Mouse (Mus musculus) hematopoietic stem cell, adult 5-6 weeks (primary cell): Measurements from ENCODE around the gene Ankmy1. TPM values are rescaled to one million over a fixed set of nuclear protein-coding genes. Genes with fewer than 3 reads are reported as not detected.

ENCODE experiments used
- ATAC-seq, 2 experiments: fragments of 125-278 bp in 1 of 2; replicated peaks in 1 of 2; 2 replicates each; pipeline ENCODE4 v1.8.0; 2016 to 2017; ENCODE audit warnings: inconsistent platforms in 2 of 2, mild to moderate bottlenecking in 2 of 2, moderate number of reproducible peaks in 2 of 2, low read depth in 1 of 2, moderate TSS enrichment in 1 of 2; ENCODE audit not compliant: low FRiP score in 2 of 2, poor library complexity in 2 of 2, severe bottlenecking in 2 of 2, insufficient read depth in 1 of 2, low TSS enrichment in 1 of 2
- total RNA-seq: library from RNA; stranded (forward); fragments of 172-1452, 232-1000 nt; gene quantifications from 2 replicates; pipeline ENCODE4 v1.2.3, GENCODE M21; 2017

Ankmy1 gene
- total RNA-seq, 1 experiment from 2014 or later = not detected

DNA sequence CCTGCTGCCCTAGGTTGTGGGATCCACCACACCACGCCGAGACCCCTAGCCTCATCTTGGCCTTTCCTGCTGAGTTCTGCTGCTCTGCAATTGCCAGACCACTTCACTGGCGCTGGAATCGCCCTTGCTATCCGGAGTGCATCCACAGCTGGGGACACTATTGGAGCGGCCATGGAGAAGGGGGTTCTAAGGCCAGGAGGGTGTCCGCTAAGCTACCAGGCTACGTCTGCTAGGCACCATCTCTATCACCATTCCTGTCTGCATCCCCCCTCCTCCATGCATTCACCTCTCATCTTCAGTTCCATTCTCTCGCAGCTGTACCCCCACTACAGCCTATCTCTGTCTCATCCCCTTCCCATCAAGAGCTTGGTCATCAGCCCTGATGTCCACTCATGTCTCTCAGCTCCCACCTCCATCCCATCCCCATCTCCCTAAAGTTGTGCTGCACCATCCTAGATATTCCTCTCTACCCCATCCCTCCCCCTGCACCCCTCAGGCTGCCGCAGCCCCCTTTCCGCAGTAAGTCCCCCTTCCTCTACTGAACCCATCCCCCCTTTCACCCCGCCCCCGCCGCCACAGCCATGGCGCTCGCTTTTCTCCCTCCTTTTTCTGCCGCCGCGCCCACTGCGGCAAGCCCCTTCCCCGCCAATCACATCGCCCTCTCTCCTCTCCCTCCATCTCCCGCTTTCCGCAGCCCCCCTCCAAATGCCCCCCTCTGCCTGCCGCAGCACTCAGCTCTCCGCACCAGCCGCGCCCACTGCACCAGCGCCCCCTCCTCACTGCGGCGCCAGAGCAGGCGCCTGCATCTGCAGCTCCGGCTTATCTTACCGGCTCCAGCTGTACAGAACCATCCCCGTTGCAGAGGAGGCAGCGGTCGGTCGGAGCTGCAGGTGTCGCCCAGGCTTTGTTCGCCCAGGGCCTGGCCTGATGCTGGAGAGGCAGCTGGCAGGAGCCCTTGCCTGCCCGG lies 54.5 kb downstream of the Ankmy1 start:
- no peak for ATAC-seq

DNA sequence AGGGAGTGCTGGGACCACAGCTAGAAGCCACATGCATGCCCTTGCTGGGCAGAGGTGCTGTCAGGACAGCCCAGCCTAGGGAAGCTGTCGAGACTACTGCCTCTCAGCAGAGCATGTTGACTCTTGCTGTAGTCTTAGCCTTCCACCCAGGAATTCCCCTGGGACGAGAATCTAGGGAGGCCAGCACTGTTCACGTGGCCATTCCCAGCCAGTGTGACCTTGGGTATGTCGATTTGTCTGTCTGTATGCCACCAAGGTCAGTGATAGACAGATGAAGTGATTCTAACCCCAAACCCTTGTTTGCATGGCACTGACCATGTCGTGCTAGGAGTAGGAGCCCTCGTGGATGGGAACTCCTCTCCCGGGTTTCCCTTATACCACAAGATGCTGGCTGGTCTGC lies 56.8 kb downstream of the Ankmy1 start:
- no peak for ATAC-seq

DNA sequence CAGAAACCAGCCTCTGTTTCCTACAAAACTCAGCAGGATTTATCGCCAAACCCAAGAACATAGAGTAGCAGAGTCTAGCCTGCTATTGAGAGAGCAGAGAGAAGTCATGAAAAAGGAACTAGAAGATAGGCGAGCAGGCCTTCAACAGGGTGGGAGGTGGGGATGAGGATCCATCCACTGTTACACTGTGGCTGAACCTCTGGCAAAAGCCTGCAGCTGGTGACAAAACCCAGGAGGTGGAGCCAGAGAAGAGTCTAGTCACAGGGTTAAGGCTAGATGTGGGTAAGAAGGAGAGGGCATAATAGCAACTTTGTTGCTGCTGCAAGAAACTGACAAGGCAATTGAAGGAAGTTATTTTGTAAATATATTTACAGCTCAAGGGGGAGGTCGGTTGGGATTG lies 61.3 kb downstream of the Ankmy1 start:
- 0 out of 4 replicates have a peak, but pooled peaks of 1 of the 2 experiments have one; percentile 36 for ATAC-seq

DNA sequence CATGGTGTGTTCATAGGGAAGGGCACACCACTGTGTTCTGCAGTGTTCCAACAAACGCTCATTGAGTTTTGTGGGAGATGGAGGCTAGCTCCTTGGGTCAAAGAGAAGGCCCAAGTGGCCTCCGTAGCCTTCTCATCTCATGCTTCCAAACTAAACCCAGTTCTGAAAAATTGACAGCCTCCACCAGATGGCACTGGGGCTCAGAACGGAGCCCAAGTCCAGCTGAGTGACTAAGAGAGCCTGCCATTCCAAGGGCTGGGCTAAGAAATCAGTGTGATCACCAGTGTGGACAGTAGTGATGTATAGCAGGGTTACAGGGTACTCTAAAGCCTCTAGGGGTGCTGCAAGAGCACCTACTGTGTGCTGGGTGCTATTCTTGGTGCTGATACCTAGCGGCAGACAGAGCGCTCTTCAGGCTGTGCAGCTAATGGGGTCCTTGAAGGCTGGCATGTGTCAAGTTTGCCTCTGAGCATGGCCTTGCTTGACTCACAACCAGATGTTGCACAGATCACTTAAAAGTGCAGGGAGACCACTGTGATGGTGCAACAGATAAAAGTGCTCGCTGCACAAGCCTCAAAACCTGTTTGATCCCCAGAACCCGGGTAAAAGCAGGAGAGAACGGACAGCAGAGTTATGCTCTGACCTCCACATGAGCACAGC lies 62.3 kb downstream of the Ankmy1 start:
- ATAC-seq = no peak

DNA sequence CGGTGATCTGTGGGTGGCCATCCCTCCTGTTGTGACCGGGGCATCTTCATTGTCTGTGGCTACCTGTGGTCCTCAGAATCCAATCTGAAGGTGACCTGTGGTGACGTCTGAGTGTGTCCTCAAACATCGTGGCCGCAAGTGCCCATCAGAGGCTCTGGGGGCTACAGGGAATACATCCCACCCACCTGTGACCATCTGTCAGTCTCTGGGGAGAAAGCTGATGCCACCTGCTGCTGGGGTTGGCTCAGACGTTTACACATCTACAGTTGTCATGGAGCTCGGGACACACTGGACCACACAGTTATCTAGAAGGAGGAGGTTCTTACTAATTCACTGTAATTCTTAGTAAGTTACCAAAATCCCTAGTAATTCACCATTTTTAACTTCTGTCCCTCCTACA lies 63.5 kb downstream of the Ankmy1 start:
- ATAC-seq = no peak

DNA sequence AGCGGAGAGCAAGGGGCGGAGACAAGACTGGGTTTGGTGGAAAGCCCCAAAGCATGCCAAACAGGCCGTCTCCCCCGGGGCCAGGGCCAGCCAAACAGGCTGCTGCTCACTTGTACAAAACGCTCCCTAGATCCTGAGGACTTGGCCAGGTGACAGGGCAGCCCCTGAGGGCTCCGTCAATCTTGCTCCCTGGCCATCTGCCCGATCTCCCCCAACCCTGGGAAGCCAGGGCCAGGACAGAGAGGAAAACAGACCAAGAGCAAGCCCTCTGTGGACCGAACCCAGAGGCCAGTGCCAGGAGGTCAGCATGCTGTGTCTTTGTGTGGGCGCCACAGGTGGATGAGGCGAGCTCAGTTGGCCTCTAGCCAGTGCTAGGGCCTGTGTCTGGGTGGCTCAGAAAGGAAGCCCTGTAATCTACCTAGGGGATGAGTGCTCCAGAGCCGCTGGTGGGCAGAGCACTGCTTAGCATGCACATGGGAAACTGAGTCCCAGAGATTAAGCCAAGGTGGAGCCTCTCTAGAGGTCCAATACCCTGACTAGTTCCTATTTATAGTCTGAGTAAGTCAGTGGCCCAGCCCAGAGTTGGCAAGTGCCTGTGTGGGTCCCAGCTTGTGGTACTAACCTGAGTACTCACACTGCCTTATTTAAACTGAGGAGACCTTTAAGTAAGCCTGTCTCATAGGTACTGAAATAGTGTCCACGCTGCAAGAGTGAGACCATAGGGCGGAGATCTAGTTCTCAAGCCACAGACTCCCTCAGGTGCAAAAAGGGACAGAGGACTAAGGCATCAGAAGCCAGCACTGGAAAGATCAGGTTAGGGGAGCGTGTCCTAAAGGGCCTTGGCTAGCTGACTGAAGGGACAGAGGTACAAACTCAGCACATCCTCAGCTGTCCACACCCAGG lies 64.5 kb downstream of the Ankmy1 start:
- ATAC-seq = no peak

DNA sequence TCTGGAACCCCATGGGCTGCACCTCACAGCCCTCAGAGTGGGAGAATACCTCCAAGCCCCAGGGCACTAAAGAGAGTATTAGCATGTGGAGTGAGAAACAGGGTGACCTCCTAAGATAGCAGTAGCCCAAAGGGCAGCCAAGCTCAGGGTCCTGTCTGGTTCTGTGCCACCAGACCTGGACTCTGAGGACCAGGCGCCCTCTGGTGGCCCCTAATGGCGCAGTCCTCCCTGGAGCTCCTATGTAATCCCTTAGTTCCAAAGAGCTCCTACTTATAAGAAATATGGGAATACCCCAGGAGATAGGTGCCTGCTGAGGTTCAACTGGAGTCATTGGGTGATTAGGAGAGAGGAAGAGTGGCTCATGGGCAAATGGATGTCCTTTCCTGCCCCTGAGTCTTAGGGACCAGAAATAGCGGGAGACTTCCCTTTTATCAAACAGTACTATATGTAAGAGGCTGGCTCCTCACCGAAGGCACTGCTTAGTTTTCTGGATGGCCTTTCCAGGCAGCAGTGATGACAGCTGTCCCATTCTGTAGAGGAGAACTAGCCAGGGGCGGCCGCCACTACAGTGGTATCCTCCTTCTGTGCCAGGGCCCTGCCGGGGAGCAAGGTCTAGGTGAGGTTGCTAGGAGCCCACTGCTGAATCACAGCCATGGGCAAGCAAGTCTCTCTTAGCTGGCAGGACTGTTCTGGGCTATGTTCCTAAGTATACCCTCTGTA lies 68.6 kb downstream of the Ankmy1 start:
- peak; percentile 38 to 60; a peak in 3 of 4 replicates for ATAC-seq

DNA sequence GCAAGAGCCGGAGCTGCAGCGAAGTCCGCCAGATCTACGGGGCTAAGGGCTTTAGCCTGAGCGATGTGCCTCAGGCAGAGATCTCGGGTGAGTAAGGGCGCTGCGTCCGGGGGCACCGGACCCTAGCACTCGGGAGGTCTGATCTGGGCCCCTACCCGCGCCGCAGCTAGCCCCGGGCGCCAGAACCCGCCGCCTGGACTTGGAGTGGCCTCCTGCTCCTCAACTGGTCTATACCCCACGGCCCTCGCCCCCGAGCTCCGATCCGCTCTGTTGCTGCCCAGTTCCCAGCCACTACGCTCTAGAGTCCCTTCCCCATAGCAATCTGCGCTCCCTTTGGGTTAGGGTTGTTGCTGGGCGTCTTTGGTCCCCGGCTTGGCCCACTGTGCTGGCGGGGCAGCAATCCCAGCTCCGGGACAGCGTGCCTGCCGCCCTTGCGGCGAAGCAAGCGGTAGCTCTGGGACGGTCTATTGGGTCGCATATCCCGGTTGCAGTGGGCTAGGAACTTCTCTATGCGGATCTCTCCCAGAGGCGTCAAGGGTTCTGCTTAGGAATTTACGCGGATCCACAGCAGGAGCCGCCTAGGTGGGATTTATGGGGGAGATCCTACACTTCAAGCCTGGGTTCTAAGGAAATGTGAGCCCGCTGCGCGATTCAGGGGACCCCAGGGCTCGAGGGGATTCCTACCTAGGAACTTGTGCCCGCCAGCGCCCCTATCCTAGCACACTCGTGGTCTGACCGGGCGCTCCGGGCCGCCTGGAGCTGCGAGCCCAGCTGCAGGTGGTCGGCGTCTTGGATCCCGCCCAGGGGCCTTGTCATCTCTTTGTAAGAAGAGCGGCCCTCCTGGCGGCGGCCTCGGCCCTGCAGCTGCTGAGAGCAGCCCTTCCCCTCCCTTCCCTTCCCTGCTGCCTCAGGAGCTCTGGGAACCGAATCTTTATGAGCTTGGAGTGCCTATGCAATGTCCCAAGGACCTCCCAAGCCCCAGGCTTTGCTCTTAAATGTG lies 70.4 kb downstream of the Ankmy1 start:
- 0 out of 4 replicates have a peak, but pooled peaks of 1 of the 2 experiments have one; percentile 5 for ATAC-seq

DNA sequence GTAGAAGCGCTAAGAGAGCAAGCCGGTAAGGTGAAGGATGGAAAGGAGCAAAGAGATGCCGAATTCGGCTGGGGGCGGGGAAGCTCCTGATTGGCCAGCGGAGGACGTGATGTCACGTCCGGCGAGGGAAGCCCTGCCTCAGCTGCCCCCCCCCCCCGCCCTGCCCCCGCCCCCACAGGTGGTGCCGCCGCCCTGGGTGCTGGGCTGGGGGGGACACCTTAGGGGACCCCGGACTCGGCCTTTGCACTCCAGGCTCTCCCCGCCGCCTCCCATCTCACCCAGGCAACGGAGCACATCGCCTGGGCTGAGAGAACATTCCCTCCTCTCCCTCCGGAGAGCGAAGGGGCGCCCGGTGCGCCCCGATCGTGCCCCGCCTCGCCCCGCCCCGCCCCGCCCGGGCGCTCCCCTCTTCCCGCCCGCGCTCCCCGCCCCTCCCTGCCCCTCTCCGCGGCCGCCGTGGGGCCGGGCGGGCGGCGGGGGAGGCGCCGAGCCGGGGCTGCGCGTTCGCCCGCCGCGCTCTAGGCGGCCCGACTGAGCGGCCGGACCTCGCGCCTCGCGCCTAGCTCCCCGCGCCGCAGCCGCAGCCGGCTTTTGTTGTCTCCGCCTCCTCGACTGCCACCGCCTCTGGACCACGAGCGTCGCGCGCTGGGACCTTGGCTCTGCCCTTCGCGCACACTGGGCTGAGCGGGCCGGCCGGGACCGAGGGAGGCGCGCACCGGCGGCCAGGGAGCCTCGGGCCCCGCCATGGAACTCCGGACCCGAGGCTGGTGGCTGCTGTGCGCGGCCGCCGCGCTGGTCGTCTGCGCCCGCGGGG lies 71.3 kb downstream of the Ankmy1 start, which contains the start of gene Gpc1:
Gene Gpc1, plus strand, starts transcription at position 458 of the 814 bp plus-strand sequence.
- ATAC-seq = peak in 1 of 2 experiments; percentile 37; a peak in 1 of 4 replicates

DNA sequence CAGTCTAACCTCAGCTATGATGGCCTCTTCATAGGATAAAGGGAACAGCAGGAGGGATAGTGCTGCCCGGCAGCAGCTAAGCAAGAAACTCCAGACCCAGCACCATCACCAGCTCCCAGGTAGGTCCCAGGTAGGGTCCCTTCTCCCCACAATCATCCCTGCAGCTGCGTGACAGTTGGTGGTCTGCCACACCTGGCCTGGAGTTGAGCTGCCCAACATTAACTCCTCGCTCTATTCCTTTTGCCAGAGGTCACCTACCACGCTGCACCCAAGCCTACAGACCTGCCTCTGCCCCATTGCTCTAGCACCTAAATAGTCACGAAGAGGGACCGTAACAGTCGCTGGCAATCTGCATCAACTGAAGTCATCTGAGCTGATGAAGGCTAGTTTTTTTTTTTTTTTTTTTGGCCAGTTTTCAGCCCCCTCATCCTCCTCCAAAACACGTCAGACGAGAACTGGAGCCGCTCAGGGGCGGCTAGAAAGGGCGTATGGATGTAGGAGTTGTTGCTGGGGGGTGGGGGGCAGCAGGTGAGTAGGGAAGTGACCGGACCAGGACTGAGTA lies 72.0 kb downstream of the Ankmy1 start:
- ATAC-seq = no peak

DNA sequence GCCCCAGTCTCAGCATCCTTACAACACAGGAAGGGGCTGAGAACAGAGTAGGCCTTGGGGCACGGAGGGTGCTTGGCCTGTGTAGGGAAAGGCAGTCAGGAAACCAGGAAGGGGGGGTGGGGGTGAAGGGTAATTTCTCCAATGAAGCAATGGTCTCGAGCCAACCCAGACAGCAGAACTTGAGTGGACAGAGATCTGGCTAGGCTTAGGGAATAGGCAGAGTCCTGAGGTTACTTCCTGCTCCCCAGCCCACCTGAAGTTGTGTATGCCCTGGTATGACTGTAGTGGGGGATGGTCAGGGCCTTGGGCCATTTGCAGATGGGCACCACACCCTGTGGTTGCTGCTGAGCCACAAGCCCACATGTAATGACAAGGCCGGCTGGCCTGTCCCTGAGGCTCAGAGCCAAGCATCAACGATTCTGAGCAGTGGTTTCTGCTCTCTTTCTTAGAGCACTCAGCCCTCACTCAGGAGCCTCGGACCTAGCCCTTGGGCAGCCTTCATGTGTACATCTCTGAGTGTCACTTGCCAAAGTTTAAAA lies 86.9 kb downstream of the Ankmy1 start:
- ATAC-seq = no peak

DNA sequence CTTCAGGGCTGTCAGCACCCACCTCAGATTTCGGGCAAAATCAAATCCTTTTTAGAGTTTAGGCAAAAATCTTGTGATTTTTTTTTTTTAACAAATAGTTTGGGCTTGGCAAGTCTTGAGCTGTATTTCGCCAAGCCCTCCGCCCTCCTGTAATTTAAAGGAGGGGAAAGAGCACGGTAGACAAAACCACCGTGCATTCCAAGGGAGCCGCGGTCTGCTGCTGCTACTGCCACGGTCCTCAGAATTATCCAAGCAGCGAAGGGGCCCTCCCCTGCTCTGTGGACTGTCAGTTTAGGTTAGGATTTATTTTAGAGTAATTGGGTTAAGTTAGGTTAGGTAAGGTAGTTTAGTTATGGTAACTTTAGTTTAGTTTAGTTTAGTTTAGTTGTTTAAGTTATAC lies 87.6 kb downstream of the Ankmy1 start:
- no peak for ATAC-seq

DNA sequence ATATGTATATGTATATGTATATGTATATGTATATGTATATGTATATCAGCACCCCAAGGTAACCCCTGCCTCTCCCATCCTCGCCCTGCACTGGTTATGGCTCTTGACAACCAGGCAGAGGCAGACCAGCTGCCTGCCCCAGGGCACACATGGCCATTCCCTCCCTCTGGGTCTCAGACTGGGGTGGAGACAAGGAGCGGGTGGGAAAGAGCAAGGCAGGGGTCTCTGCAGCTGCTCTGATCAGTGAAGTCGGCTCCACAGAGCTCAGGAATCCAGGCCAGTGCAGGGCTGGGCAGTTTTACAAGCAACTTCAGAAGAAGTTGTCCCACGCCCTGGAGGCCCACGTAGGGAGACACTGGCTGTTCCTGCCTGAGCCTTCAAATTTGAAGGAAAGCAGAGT lies 88.4 kb downstream of the Ankmy1 start:
- ATAC-seq = no peak
